Mouse (Mus musculus): ENCODE measurements around the gene Eef1akmt4. TPM values are rescaled to one million over a fixed set of nuclear protein-coding genes. Genes with fewer than 3 reads are reported as not detected.

Gene Eef1akmt4
- polyA plus RNA-seq, 1 experiment from 2014 or later, result 15.0 TPM

DNA sequence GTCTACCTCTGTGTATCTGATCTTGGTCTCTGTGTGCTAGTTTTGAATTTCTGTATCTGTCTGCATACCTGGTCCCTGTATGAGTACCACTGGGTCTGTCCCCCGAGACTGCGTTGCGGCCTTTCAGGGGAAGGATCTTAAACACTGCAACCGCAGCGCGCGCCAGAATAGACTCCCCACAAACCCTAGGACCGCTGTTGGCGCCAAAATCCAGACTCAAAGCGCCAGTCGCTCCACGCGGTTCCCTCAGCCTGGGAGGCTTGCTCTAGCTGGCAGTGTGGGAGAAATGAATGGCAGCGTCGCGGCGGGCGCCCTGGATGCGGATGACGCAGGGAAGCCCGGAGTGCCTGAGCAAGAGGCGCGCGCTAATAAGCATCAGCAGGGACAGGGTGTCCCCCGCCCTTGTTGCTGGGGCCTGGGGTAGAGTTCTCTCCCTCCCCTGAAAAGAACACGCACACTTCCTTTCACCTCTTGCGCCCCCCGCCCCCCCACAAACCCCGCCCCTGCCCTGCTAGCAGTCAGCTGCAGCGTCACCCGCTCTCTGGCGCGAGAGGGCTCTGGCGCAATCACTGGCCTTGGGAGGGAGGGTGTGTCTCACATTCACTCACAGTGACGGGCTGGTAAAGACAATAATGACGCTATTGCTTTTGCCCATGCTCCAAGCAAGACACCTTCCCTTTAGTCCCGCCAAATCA, 10.7 kb downstream of the Eef1akmt4 start:
- H3K9me3 ChIP-seq (replicated peaks; ENCODE audit: control insufficient read depth, low read length), result no peaks in the 10 kb centered on the region
- no peak overlapping the region for H3K27ac ChIP-seq (ENCODE audit: low read length)
- H3K4me2 ChIP-seq (ENCODE audit: low read depth, low read length), result peak overlapping the region; percentile 97
- under 1% methylated on average over 37 of the region's 37 CpGs for WGBS (ENCODE audit: insufficient replicate concordance)
- peak; percentile 58 for ATAC-seq (ENCODE audit: low read depth)
- H3K4me3 ChIP-seq (ENCODE audit: low read depth, low read length), result peak overlapping the region; percentile 72
- peaks cover 70% of the 10 kb centered on the region for H3K27me3 ChIP-seq (ENCODE audit: control insufficient read depth, insufficient read depth, low read depth, low read length)
- H3K4me1 ChIP-seq (ENCODE audit: control insufficient read depth, low read depth, low read length), result peaks cover 29% of the 10 kb centered on the region
- H3K36me3 ChIP-seq (ENCODE audit: control insufficient read depth, insufficient read depth), result no peaks in the 10 kb centered on the region
- peak overlapping the region; percentile 60 for H3K9ac ChIP-seq (ENCODE audit: low read depth, low read length)

DNA sequence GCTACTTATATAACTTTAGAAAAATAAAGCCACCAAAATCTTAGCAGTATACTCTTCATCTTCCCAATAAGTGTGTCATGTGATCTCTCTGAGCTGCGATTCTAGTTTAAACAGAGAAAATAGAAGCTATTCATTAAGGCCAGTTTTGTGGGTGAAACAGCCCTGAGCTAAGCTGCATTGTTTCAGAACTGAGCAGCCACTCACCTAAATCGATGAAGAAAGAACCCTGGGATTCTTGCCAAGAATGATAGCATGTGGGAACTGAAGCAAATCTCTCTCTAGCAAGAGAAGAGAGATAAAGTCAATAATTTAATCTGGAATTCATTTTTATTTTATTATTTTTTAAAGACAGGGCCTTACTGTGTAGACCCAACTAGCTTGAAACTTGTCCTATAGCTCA, 11.8 kb downstream of the Eef1akmt4 start:
- 45% methylated on average over 2 of the region's 2 CpGs for WGBS (ENCODE audit: insufficient replicate concordance)
- ATAC-seq (ENCODE audit: low read depth), result no peak

DNA sequence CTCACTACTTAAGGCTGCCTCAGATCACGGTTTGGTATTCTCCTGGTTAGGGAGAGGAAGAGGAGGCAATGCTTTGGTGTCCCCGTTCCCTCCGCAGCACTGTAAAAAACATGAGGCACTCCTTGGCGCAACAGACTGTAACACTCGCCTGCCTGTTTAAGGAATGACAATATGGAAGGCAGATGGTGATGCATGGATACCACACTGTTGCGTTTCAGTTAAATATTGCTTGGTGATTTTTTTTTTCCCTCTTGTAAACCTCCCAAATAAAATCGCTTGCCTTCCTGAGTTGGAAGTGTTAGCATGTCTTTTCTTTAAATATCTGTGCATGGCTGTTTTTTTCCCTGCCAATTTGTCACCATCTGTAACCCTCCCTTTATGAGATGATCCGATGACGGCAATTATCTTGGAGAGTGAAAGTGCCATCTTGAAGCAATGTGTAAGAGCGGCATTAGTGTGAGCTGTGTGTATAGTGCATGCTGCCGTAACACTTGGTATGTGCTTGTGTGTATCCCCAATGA, 17.5 kb downstream of the Eef1akmt4 start:
- WGBS (ENCODE audit: insufficient replicate concordance), result 52% methylated on average over 11 of the region's 11 CpGs
- no peak overlapping the region for H3K27ac ChIP-seq (ENCODE audit: low read length)
- H3K4me3 ChIP-seq (ENCODE audit: low read depth, low read length), result no peak overlapping the region
- H3K4me2 ChIP-seq (ENCODE audit: low read depth, low read length), result no peak overlapping the region
- peaks cover 4% of the 10 kb centered on the region for H3K4me1 ChIP-seq (ENCODE audit: control insufficient read depth, low read depth, low read length)
- H3K9ac ChIP-seq (ENCODE audit: low read depth, low read length), result no peak overlapping the region
- ATAC-seq (ENCODE audit: low read depth), result no peak
- no peaks in the 10 kb centered on the region for H3K36me3 ChIP-seq (ENCODE audit: control insufficient read depth, insufficient read depth)
- H3K27me3 ChIP-seq (ENCODE audit: control insufficient read depth, insufficient read depth, low read depth, low read length), result peaks cover 41% of the 10 kb centered on the region
- no peaks in the 10 kb centered on the region for H3K9me3 ChIP-seq (replicated peaks; ENCODE audit: control insufficient read depth, low read length)

More for the DNA sequence above, 11.8 kb downstream of the Eef1akmt4 start:
- Histone ChIP-seq H3K27ac (ENCODE audit: low read length) (no peak overlapping the region), H3K36me3 (ENCODE audit: control insufficient read depth, insufficient read depth) (no peaks in the 10 kb centered on the region), H3K4me3 (ENCODE audit: low read depth, low read length) (no peak overlapping the region), H3K4me2 (ENCODE audit: low read depth, low read length) (no peak overlapping the region), H3K9ac (ENCODE audit: low read depth, low read length) (no peak overlapping the region), H3K9me3 (replicated peaks; ENCODE audit: control insufficient read depth, low read length) (no peaks in the 10 kb centered on the region), H3K4me1 (ENCODE audit: control insufficient read depth, low read depth, low read length) (peaks cover 29% of the 10 kb centered on the region), H3K27me3 (ENCODE audit: control insufficient read depth, insufficient read depth, low read depth, low read length) (peaks cover 66% of the 10 kb centered on the region)

DNA sequence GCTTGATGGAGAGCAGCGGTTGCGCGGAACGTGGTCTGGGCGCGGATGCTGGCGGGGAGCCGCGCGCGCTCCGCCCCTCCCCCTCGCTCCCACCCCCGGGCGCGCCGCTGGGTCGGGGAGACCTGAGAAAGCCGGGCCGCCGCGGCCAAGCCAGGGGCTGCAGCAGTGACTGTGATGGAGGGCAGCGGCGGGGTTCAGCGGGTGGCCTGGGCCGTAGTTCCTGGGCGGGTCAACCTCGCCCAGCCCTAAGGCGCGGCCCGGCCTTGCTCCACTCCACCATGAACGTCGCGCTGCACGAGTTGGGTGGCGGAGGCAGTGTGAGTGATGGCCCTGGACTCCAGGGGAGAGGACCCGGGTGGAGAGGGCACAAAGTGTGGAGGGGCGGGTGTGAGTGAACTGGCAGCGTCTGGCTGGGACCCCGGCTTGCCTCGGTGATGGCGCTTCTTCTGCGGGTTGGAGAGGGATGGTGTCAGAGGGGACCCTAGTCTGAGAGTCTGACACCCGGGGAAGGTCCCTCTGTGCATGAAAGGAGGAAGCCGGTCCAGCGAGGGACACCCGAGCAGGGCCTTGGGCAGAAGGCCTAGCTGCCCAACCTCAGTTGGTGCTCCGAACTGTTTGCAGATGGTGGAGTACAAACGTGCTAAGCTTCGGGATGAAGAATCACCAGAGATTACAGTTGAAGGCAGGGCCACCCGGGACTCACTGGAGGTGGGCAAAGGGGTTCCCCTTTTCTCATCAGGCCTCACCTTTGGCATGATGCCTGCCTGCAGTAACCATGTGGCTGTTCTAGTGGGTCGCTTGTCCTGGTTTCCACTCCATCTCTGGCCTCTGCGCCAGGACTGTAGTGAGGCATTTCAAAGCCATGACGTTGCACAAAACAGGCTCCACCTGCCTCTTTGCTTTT, 18.6 kb downstream of the Eef1akmt4 start, which contains the start of gene Ece2:
Gene Ece2, plus strand, starts transcription at position 98 of the 904 bp plus-strand sequence.
- WGBS (ENCODE audit: insufficient replicate concordance), result 10% methylated on average over 54 of the region's 54 CpGs
- no peaks in the 10 kb centered on the region for H3K9me3 ChIP-seq (replicated peaks; ENCODE audit: control insufficient read depth, low read length)
- no peak within 1 kb of the TSS for H3K27ac ChIP-seq (ENCODE audit: low read length)
- peaks cover 37% of the 10 kb centered on the region for H3K27me3 ChIP-seq (ENCODE audit: control insufficient read depth, insufficient read depth, low read depth, low read length)
- peaks cover 4% of the 10 kb centered on the region for H3K4me1 ChIP-seq (ENCODE audit: control insufficient read depth, low read depth, low read length)
- H3K9ac ChIP-seq (ENCODE audit: low read depth, low read length), result peak within 1 kb of the TSS; percentile 26; the same call in 1 of the 2 replicates
- H3K36me3 ChIP-seq (ENCODE audit: control insufficient read depth, insufficient read depth), result no peaks in the 10 kb centered on the region
- H3K4me2 ChIP-seq (ENCODE audit: low read depth, low read length), result peak within 1 kb of the TSS; percentile 54
- ATAC-seq (ENCODE audit: low read depth), result no peak
- peak within 1 kb of the TSS; percentile 42 for H3K4me3 ChIP-seq (ENCODE audit: low read depth, low read length)

DNA sequence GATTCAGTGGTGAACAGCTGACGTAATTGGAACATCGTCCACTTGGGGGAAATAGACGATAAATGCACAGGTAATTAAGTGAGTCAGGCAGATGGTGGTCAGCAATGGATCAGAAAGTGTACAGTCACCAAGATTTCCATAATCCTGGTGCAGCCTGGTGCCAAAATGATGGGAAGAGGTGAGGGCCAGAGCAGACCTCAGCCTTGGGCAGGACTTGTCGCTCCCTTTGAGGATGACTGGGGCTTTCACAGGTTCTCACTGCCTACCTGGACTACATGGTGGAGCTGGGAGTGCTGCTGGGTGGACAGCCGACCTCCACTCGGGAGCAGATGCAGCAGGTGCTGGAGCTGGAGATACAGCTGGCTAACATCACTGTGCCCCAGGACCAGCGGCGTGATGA, 26.0 kb downstream of the Eef1akmt4 start:
- H3K27me3 ChIP-seq (ENCODE audit: control insufficient read depth, insufficient read depth, low read depth, low read length), result peaks cover under 1% of the 10 kb centered on the region; the same call in 1 of the 2 replicates
- no peak overlapping the region for H3K4me2 ChIP-seq (ENCODE audit: low read depth, low read length)
- H3K9me3 ChIP-seq (replicated peaks; ENCODE audit: control insufficient read depth, low read length), result no peaks in the 10 kb centered on the region
- no peak overlapping the region for H3K4me3 ChIP-seq (ENCODE audit: low read depth, low read length)
- no peak overlapping the region for H3K9ac ChIP-seq (ENCODE audit: low read depth, low read length)
- no peaks in the 10 kb centered on the region for H3K36me3 ChIP-seq (ENCODE audit: control insufficient read depth, insufficient read depth)
- ATAC-seq (ENCODE audit: low read depth), result no peak
- no peak overlapping the region for H3K27ac ChIP-seq (ENCODE audit: low read length)
- no peaks in the 10 kb centered on the region for H3K4me1 ChIP-seq (ENCODE audit: control insufficient read depth, low read depth, low read length)
- WGBS (ENCODE audit: insufficient replicate concordance), result 62% methylated on average over 8 of the region's 8 CpGs

DNA sequence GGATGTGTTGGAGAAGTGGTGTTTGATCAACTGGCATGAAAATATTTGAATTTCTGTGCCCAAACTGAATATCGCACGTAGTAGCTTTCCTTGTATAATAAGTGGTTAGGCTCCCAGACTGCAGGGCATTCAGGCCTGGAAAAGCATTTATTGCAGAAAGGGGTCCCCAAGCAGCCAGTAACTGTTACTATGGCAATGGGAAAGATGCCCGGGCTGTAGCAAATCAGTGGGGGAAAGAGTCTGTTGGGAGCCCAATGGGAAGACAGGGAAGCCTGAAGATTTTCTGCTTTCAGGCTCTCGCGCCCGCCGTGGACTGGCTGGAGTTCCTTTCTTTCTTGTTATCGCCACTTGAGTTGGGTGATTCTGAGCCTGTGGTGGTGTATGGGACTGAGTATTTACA, 27.0 kb downstream of the Eef1akmt4 start:
- no peak overlapping the region for H3K4me3 ChIP-seq (ENCODE audit: low read depth, low read length)
- H3K9me3 ChIP-seq (replicated peaks; ENCODE audit: control insufficient read depth, low read length), result no peaks in the 10 kb centered on the region
- H3K27me3 ChIP-seq (ENCODE audit: control insufficient read depth, insufficient read depth, low read depth, low read length), result no peaks in the 10 kb centered on the region; the same call in 1 of the 2 replicates
- H3K27ac ChIP-seq (ENCODE audit: low read length), result no peak overlapping the region
- no peak overlapping the region for H3K4me2 ChIP-seq (ENCODE audit: low read depth, low read length)
- no peak overlapping the region for H3K9ac ChIP-seq (ENCODE audit: low read depth, low read length)
- WGBS (ENCODE audit: insufficient replicate concordance), result 73% methylated on average over 8 of the region's 8 CpGs
- H3K4me1 ChIP-seq (ENCODE audit: control insufficient read depth, low read depth, low read length), result no peaks in the 10 kb centered on the region
- ATAC-seq (ENCODE audit: low read depth), result no peak
- H3K36me3 ChIP-seq (ENCODE audit: control insufficient read depth, insufficient read depth), result no peaks in the 10 kb centered on the region

DNA sequence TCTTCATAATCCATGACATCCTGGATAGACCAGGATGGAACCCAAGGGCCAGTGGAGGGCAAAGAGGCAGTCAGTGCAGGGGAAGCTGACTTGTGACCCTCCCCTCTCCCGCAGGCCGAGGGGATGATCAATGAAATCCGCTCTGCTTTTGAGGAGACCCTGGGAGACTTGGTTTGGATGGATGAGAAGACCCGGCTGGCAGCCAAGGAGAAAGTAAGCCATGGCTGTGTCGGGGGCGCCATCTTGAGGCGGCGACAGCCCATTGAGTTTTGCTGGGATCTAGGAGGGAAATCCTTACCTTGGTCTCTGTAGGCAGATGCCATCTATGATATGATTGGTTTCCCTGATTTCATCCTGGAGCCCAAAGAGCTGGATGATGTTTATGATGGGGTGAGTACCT, 30.8 kb downstream of the Eef1akmt4 start:
- no peaks in the 10 kb centered on the region for H3K36me3 ChIP-seq (ENCODE audit: control insufficient read depth, insufficient read depth)
- no peaks in the 10 kb centered on the region for H3K4me1 ChIP-seq (ENCODE audit: control insufficient read depth, low read depth, low read length)
- no peak overlapping the region for H3K27ac ChIP-seq (ENCODE audit: low read length)
- no peaks in the 10 kb centered on the region; the same call in 1 of the 2 replicates for H3K27me3 ChIP-seq (ENCODE audit: control insufficient read depth, insufficient read depth, low read depth, low read length)
- WGBS (ENCODE audit: insufficient replicate concordance), result 3% methylated on average over 8 of the region's 8 CpGs
- no peaks in the 10 kb centered on the region for H3K9me3 ChIP-seq (replicated peaks; ENCODE audit: control insufficient read depth, low read length)
- H3K4me2 ChIP-seq (ENCODE audit: low read depth, low read length), result no peak overlapping the region
- H3K9ac ChIP-seq (ENCODE audit: low read depth, low read length), result no peak overlapping the region
- no peak overlapping the region for H3K4me3 ChIP-seq (ENCODE audit: low read depth, low read length)
- no peak for ATAC-seq (ENCODE audit: low read depth)

DNA sequence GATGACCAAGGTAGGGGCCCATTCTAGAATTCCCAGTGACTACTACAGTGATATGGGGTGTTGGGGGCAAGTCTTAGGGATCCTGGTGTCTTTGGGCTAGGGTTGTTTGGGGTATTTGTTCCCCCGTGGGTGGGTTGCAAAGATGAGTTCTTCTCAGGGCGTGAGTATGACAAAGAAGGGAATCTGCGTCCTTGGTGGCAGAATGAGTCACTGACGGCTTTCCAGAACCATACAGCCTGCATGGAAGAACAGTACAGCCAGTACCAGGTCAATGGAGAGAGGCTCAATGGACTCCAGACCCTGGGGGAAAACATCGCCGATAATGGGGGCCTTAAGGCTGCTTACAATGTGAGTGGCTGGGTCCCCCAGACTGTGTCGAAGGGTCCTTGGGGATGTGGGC, 32.5 kb downstream of the Eef1akmt4 start:
- no peak for ATAC-seq (ENCODE audit: low read depth)
- Histone ChIP-seq H3K27me3 (ENCODE audit: control insufficient read depth, insufficient read depth, low read depth, low read length) (no peaks in the 10 kb centered on the region), H3K4me3 (ENCODE audit: low read depth, low read length) (no peak overlapping the region), H3K9me3 (replicated peaks; ENCODE audit: control insufficient read depth, low read length) (no peaks in the 10 kb centered on the region), H3K27ac (ENCODE audit: low read length) (no peak overlapping the region), H3K4me2 (ENCODE audit: low read depth, low read length) (no peak overlapping the region), H3K9ac (ENCODE audit: low read depth, low read length) (no peak overlapping the region), H3K36me3 (ENCODE audit: control insufficient read depth, insufficient read depth) (no peaks in the 10 kb centered on the region), H3K4me1 (ENCODE audit: control insufficient read depth, low read depth, low read length) (no peaks in the 10 kb centered on the region)
- WGBS (ENCODE audit: insufficient replicate concordance), result 62% methylated on average over 7 of the region's 7 CpGs
